Mouse (Mus musculus): Measurements from ENCODE around the gene Fbxl8. TPM values are rescaled to one million over a fixed set of nuclear protein-coding genes. Genes with fewer than 3 reads are reported as not detected.

Fbxl8 gene
- polyA plus RNA-seq, 1 experiment, result 3.7 TPM

DNA sequence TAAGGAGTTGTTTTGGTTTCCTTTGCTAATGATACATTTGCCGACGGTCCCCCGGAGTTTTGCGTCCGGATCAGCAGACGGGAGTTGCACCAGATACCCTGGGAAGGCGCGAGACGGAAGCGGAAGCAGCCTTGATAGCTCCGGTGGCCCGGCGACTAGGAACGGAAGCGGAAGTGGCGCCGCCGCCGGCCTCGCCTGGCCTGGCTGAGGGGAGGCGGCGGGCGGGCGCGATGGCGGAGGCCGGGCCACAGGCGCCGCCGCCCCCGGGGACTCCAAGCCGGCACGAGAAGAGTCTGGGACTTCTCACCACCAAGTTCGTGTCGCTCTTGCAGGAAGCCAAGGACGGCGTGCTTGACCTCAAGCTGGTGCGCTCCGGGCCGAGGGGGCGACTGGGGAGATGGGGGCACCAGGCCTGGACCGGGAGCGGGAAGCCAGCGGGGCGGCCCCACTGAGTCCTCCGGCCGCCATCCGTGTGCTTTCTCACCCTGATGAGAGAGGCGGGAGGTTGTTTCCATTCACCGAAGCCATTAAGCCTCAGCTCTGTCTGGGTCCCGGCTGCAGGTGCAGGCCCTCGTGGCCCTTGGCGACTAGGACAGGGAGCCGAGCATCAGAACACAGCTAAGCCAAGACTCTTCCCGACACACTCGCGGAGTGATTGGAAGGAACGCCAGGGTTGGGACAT, 33.2 kb downstream of the Fbxl8 start, which contains the start of gene E2f4:
Gene E2f4, plus strand, starts transcription at position 153 of the 682 bp plus-strand sequence.
- TF ChIP-seq CTCF (IDR thresholded peaks at IDR 0.05; ENCODE audit: control insufficient read depth, insufficient read depth, low read length) (no peak), POLR2A (IDR thresholded peaks at IDR 0.05; ENCODE audit: borderline replicate concordance, control insufficient read depth, low read depth, low read length) (peak; percentile 89; the same call in 1 of the 2 replicates)
- WGBS, result under 1% methylated on average over 58 of the region's 58 CpGs
- Histone ChIP-seq H3K4me3 (replicated peaks; ENCODE audit: control insufficient read depth, low read depth, low read length) (peak within 1 kb of the TSS; percentile 99), H3K27ac (ENCODE audit: control insufficient read depth, insufficient read depth, low read depth, low read length, poor library complexity) (peak within 1 kb of the TSS; percentile 90), H3K4me1 (ENCODE audit: control insufficient read depth, insufficient read depth, low read length) (peaks cover 4% of the 10 kb centered on the region)

GRCm38 (mm10) chr8:105298351-105299252, 34.2 kb downstream of the Fbxl8 start:
- Histone ChIP-seq H3K27ac (ENCODE audit: control insufficient read depth, insufficient read depth, low read depth, low read length, poor library complexity) (peak overlapping the region; percentile 90), H3K4me1 (ENCODE audit: control insufficient read depth, insufficient read depth, low read length) (peaks cover 4% of the 10 kb centered on the region), H3K4me3 (replicated peaks; ENCODE audit: control insufficient read depth, low read depth, low read length) (peak overlapping the region; percentile 99)
- TF ChIP-seq CTCF (IDR thresholded peaks at IDR 0.05; ENCODE audit: control insufficient read depth, insufficient read depth, low read length) (no peak), POLR2A (IDR thresholded peaks at IDR 0.05; ENCODE audit: borderline replicate concordance, control insufficient read depth, low read depth, low read length) (no peak)
- 46% methylated on average over 18 of the region's 18 CpGs for WGBS

DNA sequence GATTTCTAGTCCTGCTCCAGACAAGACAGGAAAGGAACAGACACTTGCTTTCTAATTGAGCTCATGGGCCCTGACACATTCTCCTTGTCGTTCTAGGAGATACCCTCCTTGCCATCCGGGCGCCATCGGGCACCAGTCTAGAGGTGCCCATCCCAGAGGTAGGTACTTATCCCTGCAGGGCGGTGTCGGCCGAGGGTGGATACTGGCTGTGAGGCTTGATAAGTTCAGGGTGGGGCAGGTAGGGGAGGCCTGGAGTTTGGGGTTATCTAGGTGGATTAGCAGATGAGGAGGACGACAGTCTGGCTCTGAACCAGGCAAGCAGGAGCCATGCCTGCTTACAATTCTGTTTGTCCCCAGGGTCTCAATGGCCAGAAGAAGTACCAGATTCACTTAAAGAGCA, 35.5 kb downstream of the Fbxl8 start:
- peak overlapping the region; percentile 63 for H3K4me3 ChIP-seq (replicated peaks; ENCODE audit: control insufficient read depth, low read depth, low read length)
- TF ChIP-seq CTCF (IDR thresholded peaks at IDR 0.05; ENCODE audit: control insufficient read depth, insufficient read depth, low read length), result no peak
- TF ChIP-seq POLR2A (IDR thresholded peaks at IDR 0.05; ENCODE audit: borderline replicate concordance, control insufficient read depth, low read depth, low read length), result peak; percentile 84
- peak overlapping the region; percentile 81 for H3K27ac ChIP-seq (ENCODE audit: control insufficient read depth, insufficient read depth, low read depth, low read length, poor library complexity)
- peaks cover 4% of the 10 kb centered on the region for H3K4me1 ChIP-seq (ENCODE audit: control insufficient read depth, insufficient read depth, low read length)
- WGBS, result 67% methylated on average over 8 of the region's 8 CpGs

- no peak for TF ChIP-seq CTCF (IDR thresholded peaks at IDR 0.05; ENCODE audit: control insufficient read depth, insufficient read depth, low read length)
- no peak overlapping the region for H3K4me3 ChIP-seq (replicated peaks; ENCODE audit: control insufficient read depth, low read depth, low read length)
- H3K4me1 ChIP-seq (ENCODE audit: control insufficient read depth, insufficient read depth, low read length), result peaks cover 1% of the 10 kb centered on the region; the same call in 1 of the 2 replicates
- H3K27ac ChIP-seq (ENCODE audit: control insufficient read depth, insufficient read depth, low read depth, low read length, poor library complexity), result no peak overlapping the region
- 74% methylated on average over 8 of the region's 8 CpGs for WGBS
Measured at GRCm38 (mm10) chr8:105303396-105303795, 38.9 kb downstream of the Fbxl8 start.

GRCm38 (mm10) chr8:105303874-105304273, 39.4 kb downstream of the Fbxl8 start:
- Histone ChIP-seq H3K4me3 (replicated peaks; ENCODE audit: control insufficient read depth, low read depth, low read length) (no peak overlapping the region), H3K4me1 (ENCODE audit: control insufficient read depth, insufficient read depth, low read length) (no peaks in the 10 kb centered on the region; the same call in 1 of the 2 replicates), H3K27ac (ENCODE audit: control insufficient read depth, insufficient read depth, low read depth, low read length, poor library complexity) (no peak overlapping the region)
- 84% methylated on average over 9 of the region's 9 CpGs for WGBS
- TF ChIP-seq POLR2A (IDR thresholded peaks at IDR 0.05; ENCODE audit: borderline replicate concordance, control insufficient read depth, low read depth, low read length), result no peak
- TF ChIP-seq CTCF (IDR thresholded peaks at IDR 0.05; ENCODE audit: control insufficient read depth, insufficient read depth, low read length), result no peak

DNA sequence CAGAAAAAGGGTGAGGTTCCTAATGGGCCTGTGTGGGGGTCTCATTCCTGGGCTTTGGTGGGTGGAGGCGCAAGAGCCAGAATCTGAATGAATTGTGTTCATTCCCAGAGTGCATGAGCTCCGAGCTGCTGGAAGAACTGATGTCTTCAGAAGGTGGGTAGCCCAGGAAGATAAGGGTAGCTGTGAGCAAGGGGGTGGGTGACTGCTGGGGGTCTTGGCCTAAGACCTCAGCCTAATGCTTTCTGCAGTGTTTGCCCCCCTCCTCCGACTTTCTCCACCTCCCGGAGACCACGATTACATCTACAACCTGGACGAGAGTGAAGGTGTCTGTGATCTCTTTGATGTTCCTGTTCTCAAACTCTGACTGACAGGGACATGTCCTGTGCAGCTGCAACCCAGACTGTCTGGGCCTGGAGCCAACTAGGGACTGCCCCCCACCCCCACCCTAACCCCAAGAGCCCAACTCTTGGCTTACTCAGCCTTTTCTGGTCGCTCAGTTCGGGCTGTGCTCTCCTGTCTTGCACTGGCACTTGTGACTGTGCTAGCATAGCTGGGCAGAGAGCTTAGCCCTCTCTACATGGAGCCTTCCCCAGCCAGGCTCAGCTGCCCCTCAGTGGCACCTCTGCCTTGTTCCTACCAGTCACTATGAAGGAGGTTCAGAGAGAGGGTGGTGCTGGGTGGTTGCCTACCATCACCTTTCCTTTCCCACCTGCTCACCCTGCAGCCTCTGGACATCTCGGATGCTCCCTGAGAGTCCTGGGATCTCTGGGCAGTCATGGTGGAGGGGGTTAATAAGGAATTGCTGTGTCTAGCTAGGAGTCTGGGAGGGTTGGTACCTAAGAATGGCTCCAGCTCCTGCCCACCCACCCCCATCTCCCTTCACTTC, 40.1 kb downstream of the Fbxl8 start:
- 51% methylated on average over 9 of the region's 9 CpGs for WGBS
- H3K27ac ChIP-seq (ENCODE audit: control insufficient read depth, insufficient read depth, low read depth, low read length, poor library complexity), result no peak overlapping the region
- TF ChIP-seq CTCF (IDR thresholded peaks at IDR 0.05; ENCODE audit: control insufficient read depth, insufficient read depth, low read length) (no peak), POLR2A (IDR thresholded peaks at IDR 0.05; ENCODE audit: borderline replicate concordance, control insufficient read depth, low read depth, low read length) (no peak)
- no peaks in the 10 kb centered on the region; the same call in 1 of the 2 replicates for H3K4me1 ChIP-seq (ENCODE audit: control insufficient read depth, insufficient read depth, low read length)
- H3K4me3 ChIP-seq (replicated peaks; ENCODE audit: control insufficient read depth, low read depth, low read length), result no peak overlapping the region

DNA sequence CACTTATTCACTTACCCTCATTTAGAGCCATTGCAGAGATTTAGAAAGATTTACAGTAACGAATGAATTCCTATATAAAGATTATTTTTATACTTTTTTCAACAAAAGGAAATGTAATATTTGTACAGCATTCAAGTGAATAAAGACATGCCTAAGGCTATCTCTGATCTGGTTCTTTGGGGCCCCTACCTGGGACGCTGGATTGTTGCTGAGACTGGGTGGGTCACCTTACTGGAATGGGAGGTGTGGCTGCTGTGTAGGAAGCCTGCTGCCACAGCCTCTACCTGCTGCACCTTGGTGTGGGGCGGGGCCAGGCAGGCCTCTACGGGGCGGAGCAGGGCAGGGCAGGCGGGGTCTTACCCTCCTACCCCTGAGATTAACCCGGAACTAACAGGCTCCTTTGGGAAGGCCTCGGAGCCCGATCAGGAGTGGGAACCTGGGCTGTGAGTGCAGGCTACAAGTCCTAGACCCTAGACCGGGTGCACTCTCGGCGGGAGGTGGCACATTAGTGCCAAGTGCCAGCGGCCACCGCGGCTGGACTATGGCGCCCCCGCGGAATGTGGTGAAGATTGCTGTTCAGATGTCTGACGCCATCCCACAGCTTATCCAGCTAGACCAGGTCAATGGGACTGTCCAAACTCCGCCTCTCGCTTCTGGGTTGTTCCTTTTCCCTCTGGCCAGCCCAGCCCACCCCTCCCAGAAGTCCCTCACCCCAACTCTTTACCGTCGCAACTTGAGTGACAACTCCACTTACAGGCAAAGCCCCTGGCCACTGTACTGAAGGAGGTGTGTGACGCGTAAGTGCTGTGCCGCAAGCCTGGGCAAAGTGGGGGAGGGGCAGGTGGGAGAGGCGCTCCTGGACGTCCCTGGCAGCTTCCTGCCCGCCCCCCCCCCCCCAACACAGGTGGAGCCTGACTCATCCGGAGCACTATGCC, 41.0 kb downstream of the Fbxl8 start, which contains the start of gene Elmo3:
Gene Elmo3, plus strand, starts transcription at position 391 of the 935 bp plus-strand sequence.
- peak within 1 kb of the TSS; percentile 2 for H3K4me3 ChIP-seq (replicated peaks; ENCODE audit: control insufficient read depth, low read depth, low read length)
- H3K27ac ChIP-seq (ENCODE audit: control insufficient read depth, insufficient read depth, low read depth, low read length, poor library complexity), result peak within 1 kb of the TSS; percentile 7
- WGBS, result 9% methylated on average over 29 of the region's 30 CpGs
- TF ChIP-seq POLR2A (IDR thresholded peaks at IDR 0.05; ENCODE audit: borderline replicate concordance, control insufficient read depth, low read depth, low read length) (0 out of 2 replicates have a peak, but pooled peaks have one; percentile 34), CTCF (IDR thresholded peaks at IDR 0.05; ENCODE audit: control insufficient read depth, insufficient read depth, low read length) (no peak)
- H3K4me1 ChIP-seq (ENCODE audit: control insufficient read depth, insufficient read depth, low read length), result no peaks in the 10 kb centered on the region; the same call in 1 of the 2 replicates
